Mouse (Mus musculus) spleen, adult 2 months (tissue): Measurements from ENCODE around the gene Tbr1. TPM values are rescaled to one million over a fixed set of nuclear protein-coding genes. Genes with fewer than 3 reads are reported as not detected.

Source experiments
- DNase-seq, 2 experiments: peaks; one replicate each; pipeline versions ENCODE4 v3.0.0 to v3.0.0-alpha.2; 2012 to 2021; ENCODE audit warnings: low spot score in 2 of 2, low read depth in 1 of 2
- H3K27ac ChIP-seq: fragments of 200-500 bp; 2 replicates; pipeline ENCODE4 v1.5.1; 2012; ENCODE audit warnings: low read length, inconsistent platforms; ENCODE audit not compliant: insufficient read depth
- H3K27me3 ChIP-seq: fragments of 200-500 bp; 2 replicates; pipeline ENCODE4 v1.6.1; 2012; ENCODE audit warnings: mild to moderate bottlenecking, moderate library complexity, low read length, inconsistent platforms; ENCODE audit not compliant: control insufficient read depth, insufficient read depth
- H3K36me3 ChIP-seq: fragments of 200-500 bp; 2 replicates; pipeline ENCODE4 v1.6.1; 2012; ENCODE audit warnings: mild to moderate bottlenecking, low read length, inconsistent platforms; ENCODE audit not compliant: control insufficient read depth, insufficient read depth
- H3K4me1 ChIP-seq: fragments of 200-500 bp; 2 replicates; pipeline ENCODE4 v1.6.1; 2011; ENCODE audit warnings: inconsistent platforms; ENCODE audit not compliant: control insufficient read depth, insufficient read depth, insufficient read length
- H3K4me3 ChIP-seq: fragments of 200-500 bp; 2 replicates; pipeline ENCODE4 v1.5.1; 2011; ENCODE audit warnings: mild to moderate bottlenecking, inconsistent platforms; ENCODE audit not compliant: insufficient read depth, insufficient read length; ENCODE audit errors: extremely low read depth
- CTCF ChIP-seq: fragments of 200-500 bp; IDR thresholded peaks from 2 replicates; pipeline ENCODE4 v1.5.1; 2011; ENCODE audit warnings: mild to moderate bottlenecking, inconsistent platforms; ENCODE audit not compliant: insufficient read depth, insufficient read length, insufficient replicate concordance; ENCODE audit errors: extremely low read depth
- POLR2A ChIP-seq: fragments of 200-500 bp; IDR thresholded peaks from 2 replicates; pipeline ENCODE4 v1.6.1; 2011; ENCODE audit warnings: low read depth, low read length, inconsistent platforms
- WGBS: fragments of 180-500 bp; shearing (Covaris S2); methylation state at CpG from one replicate; pipeline ENCODE4 v1.1.7; 2018; 5-methylcytosine and 5-hydroxymethylcytosine counted together
- polyA plus RNA-seq: library from polyadenylated mRNA; depleted of rRNA; stranded (reverse); fragments of >200 nt; gene quantifications from 2 replicates; pipeline ENCODE4 v1.2.3, GENCODE M21; 2012

Gene Tbr1
- polyA plus RNA-seq, 1 experiment: 0.11 TPM

DNA sequence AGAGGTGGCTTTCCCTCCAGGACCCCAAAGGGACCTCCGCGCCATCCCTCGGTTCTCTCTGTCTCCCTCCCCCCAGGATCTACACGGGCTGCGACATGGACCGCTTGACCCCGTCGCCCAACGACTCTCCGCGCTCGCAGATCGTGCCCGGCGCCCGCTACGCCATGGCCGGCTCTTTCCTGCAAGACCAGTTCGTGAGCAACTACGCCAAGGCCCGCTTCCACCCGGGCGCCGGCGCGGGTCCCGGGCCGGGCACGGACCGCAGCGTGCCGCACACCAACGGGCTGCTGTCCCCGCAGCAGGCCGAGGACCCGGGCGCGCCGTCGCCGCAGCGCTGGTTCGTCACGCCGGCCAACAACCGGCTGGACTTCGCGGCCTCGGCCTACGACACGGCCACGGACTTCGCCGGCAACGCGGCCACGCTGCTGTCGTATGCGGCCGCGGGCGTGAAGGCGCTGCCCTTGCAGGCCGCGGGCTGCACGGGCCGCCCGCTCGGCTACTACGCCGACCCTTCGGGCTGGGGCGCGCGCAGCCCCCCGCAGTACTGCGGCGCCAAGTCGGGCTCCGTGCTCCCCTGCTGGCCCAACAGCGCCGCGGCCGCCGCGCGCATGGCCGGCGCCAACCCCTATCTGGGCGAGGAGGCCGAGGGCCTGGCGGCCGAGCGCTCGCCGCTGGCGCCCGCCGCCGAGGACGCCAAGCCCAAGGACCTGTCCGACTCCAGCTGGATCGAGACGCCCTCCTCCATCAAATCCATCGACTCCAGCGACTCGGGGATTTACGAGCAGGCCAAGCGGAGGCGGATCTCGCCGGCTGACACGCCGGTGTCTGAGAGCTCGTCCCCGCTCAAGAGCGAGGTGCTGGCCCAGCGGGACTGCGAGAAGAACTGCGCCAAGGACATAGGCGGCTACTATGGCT is 9.0 kb downstream of the Tbr1 start:
- TF ChIP-seq POLR2A (no peak), CTCF (no peak)
- Histone ChIP-seq H3K27ac (no peak overlapping the region), H3K36me3 (no peaks in the 10 kb centered on the region), H3K27me3 (peaks cover 60% of the 10 kb centered on the region), H3K4me3 (peak overlapping the region; percentile 39; the same call in 1 of the 2 replicates), H3K4me1 (peaks cover 17% of the 10 kb centered on the region)
- WGBS: 2% methylated on average over 120 of the region's 121 CpGs
- no peak for DNase-seq

DNA sequence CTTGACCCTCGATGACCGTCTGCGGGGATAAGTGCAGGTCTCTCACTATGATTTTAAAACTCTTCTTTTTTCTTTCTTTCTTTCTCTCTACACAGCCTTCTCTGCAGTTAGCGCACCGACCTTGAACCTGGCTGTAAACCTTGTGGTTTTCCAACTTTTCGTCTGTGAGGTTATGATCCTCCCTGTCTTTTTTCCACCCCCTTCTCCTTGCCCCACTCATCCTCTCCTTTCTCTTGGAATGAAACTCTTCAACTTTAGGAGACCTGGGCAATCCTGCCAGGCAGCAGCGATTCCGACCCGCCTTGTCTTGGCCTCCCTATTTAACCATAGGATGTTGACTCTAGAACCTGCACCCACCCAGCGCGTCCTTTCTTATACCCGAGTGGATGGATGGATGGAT is 9.8 kb downstream of the Tbr1 start:
- Histone ChIP-seq H3K4me1 (peaks cover 12% of the 10 kb centered on the region), H3K4me3 (peak overlapping the region; percentile 39; the same call in 1 of the 2 replicates)

DNA sequence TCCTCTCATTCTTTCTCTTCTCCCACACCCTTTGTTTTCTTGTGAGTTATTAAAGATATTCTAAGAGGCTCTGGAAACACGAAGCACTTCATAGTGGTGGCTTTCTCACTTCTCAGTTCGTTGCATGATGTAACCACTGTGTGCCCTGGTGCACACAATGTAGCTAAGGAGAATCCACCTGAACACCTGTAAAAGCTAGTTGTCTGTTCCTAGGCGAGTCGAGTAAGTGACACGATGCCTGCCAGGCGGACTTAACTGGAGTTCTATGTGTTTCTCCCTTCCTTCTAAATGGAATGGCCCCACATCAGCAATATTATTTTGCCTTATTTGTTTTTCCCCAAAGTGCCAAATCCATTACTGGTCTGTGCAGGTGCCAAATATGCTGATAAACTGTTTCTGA is 10.4 kb downstream of the Tbr1 start:
- Histone ChIP-seq H3K27me3 (peaks cover 53% of the 10 kb centered on the region), H3K27ac (no peak overlapping the region), H3K36me3 (no peaks in the 10 kb centered on the region), H3K4me3 (no peak overlapping the region), H3K4me1 (peaks cover 12% of the 10 kb centered on the region)
- no peak for DNase-seq
- no peak for TF ChIP-seq POLR2A
- TF ChIP-seq CTCF: no peak
- WGBS: 17% methylated on average over 6 of the region's 6 CpGs

More for the DNA sequence above, 9.8 kb downstream of the Tbr1 start:
- H3K27me3 ChIP-seq: peaks cover 53% of the 10 kb centered on the region
- H3K36me3 ChIP-seq: no peaks in the 10 kb centered on the region
- TF ChIP-seq POLR2A (no peak), CTCF (no peak)
- DNase-seq: no peak
- H3K27ac ChIP-seq: no peak overlapping the region
- WGBS: 5% methylated on average over 12 of the region's 12 CpGs

DNA sequence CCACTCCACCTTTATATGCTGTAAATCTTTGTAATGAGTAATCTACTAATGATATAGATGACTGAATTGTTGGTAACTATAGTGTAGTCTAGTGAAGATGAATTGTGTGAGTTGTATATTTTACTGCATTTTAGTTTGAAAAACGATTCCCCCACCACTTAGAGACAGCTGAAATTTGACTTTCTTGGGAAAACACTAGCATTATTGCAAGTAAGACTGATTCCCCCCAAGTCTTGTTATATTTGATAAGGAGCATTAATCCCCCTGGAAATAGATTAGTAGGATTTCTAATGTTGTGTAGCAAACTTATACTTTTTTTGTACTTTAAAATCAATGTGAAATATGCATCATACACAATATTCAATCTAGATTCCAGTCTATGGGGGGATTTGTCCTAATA is 10.8 kb downstream of the Tbr1 start:
- TF ChIP-seq POLR2A (no peak), CTCF (no peak)
- no peak for DNase-seq
- Histone ChIP-seq H3K4me3 (no peak overlapping the region), H3K27me3 (peaks cover 53% of the 10 kb centered on the region), H3K27ac (no peak overlapping the region), H3K4me1 (peaks cover 12% of the 10 kb centered on the region), H3K36me3 (no peaks in the 10 kb centered on the region)
- 26% methylated on average over 1 of the region's 1 CpGs for WGBS

DNA sequence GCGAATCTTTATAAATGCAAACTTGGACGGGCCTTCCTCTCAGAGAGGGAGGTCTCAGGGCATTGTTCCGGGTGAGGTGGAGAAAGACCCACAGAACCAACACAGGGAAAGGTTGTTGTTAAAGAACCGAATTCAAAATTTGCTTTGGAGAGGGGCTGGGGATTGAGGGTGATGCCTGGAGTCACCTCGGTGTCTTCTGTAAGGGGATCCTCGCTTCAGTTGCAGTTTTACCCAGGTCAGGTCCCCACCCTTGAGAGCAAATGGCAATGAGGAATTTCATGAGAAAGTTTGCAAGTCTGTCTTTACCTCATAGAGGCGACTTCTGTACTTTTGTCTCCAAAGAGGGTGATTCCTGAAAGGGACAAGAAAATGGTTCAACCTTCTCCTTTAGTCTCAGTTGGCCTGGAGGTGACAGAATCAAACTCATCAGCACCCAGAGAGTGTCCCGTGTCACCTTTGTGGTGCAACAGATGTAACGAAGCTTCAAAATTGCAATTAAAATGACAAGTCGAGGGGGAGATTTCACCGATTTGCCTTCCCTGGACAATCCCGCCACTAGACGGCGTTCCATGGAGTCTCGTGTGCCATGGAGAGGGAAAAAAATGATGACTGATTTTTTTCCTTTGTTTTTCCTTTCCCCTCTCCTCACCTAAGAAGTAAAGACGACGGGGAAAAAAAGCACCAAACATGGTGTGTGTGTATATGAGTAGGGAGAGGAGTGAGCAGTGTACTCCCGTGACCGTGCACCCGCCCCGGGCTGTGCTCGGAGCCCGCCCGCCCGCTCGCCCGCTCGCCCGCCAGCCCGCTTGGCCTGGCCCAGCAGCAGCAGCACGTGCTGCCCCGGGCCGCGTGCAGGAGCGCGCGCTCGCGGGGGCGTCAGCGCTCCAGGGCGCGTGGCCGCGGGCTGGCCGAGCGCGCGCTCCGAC is 12.1 kb downstream of the Tbr1 start:
- Histone ChIP-seq H3K27me3 (peaks cover 47% of the 10 kb centered on the region), H3K4me3 (no peak overlapping the region), H3K36me3 (no peaks in the 10 kb centered on the region), H3K4me1 (peaks cover 12% of the 10 kb centered on the region), H3K27ac (no peak overlapping the region)
- WGBS: 4% methylated on average over 50 of the region's 50 CpGs
- DNase-seq: no peak
- TF ChIP-seq CTCF (no peak), POLR2A (no peak)

DNA sequence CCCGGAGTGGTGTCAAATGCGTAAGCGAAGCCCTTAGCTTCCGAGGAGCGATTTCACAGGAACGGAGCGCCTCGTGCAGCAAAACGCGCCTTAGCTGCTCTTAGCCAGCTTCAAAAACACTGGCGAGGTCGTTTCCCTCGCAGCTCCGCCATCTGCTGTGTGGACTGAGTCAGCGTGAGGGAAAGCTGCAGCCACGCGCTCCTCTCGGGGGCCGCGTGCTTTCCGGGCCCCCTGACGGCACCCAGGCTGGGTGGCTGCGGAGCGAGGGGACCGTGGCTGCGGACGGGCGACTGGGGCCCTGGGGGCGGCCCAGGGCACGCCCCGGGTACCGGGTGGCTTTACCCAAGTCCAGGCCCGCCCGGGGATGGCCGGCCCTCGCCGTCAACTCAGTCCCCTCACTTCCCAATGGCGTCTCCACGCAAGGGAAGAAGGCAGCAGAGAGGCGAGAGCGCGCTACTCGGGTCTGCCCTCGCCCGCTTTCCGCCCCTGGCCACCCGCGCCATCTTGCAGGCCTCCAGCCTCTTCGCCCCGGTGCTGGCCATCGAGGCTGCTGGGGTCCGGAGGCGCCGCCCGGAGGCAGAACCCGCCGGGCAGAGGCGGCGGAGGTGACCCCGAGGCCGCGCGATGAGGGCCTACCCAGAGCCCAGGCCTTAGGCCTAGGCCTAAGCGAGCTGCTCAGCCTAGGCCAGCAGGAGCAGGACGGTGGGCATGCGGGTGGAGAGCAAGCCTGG is 13.0 kb downstream of the Tbr1 start:
- H3K36me3 ChIP-seq: no peaks in the 10 kb centered on the region
- 48% methylated on average over 62 of the region's 66 CpGs for WGBS
- no peak overlapping the region; the same call in 1 of the 2 replicates for H3K4me3 ChIP-seq
- H3K27ac ChIP-seq: no peak overlapping the region
- H3K27me3 ChIP-seq: peaks cover 40% of the 10 kb centered on the region
- no peak for DNase-seq
- peaks cover 12% of the 10 kb centered on the region for H3K4me1 ChIP-seq
- TF ChIP-seq POLR2A: no peak
- no peak for TF ChIP-seq CTCF
